Mouse (Mus musculus) myocyte (in vitro differentiated cells): ENCODE results near the gene Tcaim.

Experiments used
- CEBPB ChIP-seq: IDR thresholded peaks from 2 replicates; pipeline ENCODE4 v1.6.1; 2011; ENCODE audit warnings: mild to moderate bottlenecking, moderate library complexity; ENCODE audit not compliant: poor library complexity, insufficient read depth, severe bottlenecking
- E2F4 ChIP-seq: IDR thresholded peaks from one replicate; pipeline ENCODE4 v1.6.1; 2011; ENCODE audit warnings: mild to moderate bottlenecking, control low read depth, moderate library complexity; ENCODE audit not compliant: insufficient read depth
- MAX ChIP-seq: IDR thresholded peaks from one replicate; pipeline ENCODE4 v1.6.1; 2011; ENCODE audit warnings: low read depth, mild to moderate bottlenecking, control low read depth
- MYOD1 ChIP-seq, 3 experiments: IDR thresholded peaks; one replicate each; pipeline ENCODE4 v1.6.1; 2011; ENCODE audit warnings: control low read depth in 2 of 3, low read depth in 2 of 3, mild to moderate bottlenecking in 2 of 3, moderate library complexity in 1 of 3; ENCODE audit not compliant: insufficient read length in 2 of 3, control insufficient read depth in 1 of 3
- MYOG ChIP-seq, 3 experiments: IDR thresholded peaks; one replicate each; pipeline ENCODE4 v1.6.1; 2011; ENCODE audit warnings: control low read depth in 2 of 3, low read depth in 2 of 3, mild to moderate bottlenecking in 2 of 3; ENCODE audit not compliant: insufficient read length in 2 of 3, control insufficient read depth in 1 of 3, insufficient read depth in 1 of 3
- POLR2A ChIP-seq: IDR thresholded peaks from one replicate; pipeline ENCODE4 v1.6.1; 2011; ENCODE audit warnings: low read depth, mild to moderate bottlenecking, control low read depth, moderate library complexity; ENCODE audit not compliant: insufficient read length
- POLR2AphosphoS2 ChIP-seq: IDR thresholded peaks from one replicate; pipeline ENCODE4 v1.6.1; 2011; ENCODE audit warnings: low read depth, control low read depth; ENCODE audit not compliant: insufficient read length
- SRF ChIP-seq: IDR thresholded peaks from one replicate; pipeline ENCODE4 v1.6.1; 2011; ENCODE audit warnings: low read depth; ENCODE audit not compliant: control insufficient read depth, insufficient read length
- TCF12 ChIP-seq: IDR thresholded peaks from one replicate; pipeline ENCODE4 v1.6.1; 2011; ENCODE audit warnings: mild to moderate bottlenecking, control low read depth; ENCODE audit not compliant: poor library complexity, insufficient read depth, severe bottlenecking
- TCF3 ChIP-seq: IDR thresholded peaks from one replicate; pipeline ENCODE4 v1.6.1; 2011; ENCODE audit warnings: low read depth, control low read depth; ENCODE audit not compliant: insufficient read length
- USF1 ChIP-seq: IDR thresholded peaks from one replicate; pipeline ENCODE4 v1.6.1; 2011; ENCODE audit warnings: low read depth, mild to moderate bottlenecking, control low read depth, moderate library complexity

DNA sequence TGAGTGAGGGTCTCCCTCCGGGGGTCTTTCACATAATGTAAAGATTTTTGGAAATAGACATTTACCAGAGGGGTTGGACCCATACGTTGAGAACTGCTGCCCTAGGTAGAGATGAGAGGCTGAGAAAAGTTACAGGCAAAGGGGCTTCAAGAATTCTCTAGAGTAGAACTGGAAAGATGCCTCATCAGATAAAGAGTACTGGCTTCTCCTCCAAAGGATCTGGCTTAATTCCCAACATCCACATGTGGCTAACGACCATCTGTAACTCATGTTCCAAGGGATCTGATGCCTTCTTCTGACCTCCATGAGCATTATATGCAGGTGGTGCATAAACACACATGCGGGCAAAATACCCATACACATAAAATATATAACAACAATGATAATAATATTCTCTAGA, 50.3 kb downstream of the Tcaim start:
- TF ChIP-seq POLR2A (no peak), MAX (no peak), MYOD1 (IDR thresholded peaks at IDR 0.05; ENCODE audit: control insufficient read depth in 1 of 3, insufficient read length in 2 of 3, low read depth in 2 of 3) (no peak), CEBPB (no peak), MYOG (IDR thresholded peaks at IDR 0.05; ENCODE audit: control insufficient read depth in 1 of 3, insufficient read depth in 1 of 3, insufficient read length in 2 of 3, low read depth in 2 of 3) (no peak), TCF12 (no peak), USF1 (no peak), TCF3 (no peak), E2F4 (no peak), POLR2AphosphoS2 (no peak), SRF (no peak)
